Mouse (Mus musculus) MEL (cell line): ENCODE results near the gene Crocc. TPM values are rescaled to one million over a fixed set of nuclear protein-coding genes. Genes with fewer than 3 reads are reported as not detected.

Experiments used
- DNase-seq: peaks from one replicate; pipeline ENCODE4 v3.0.0; 2011; ENCODE audit warnings: low read depth, low spot score
- H3K27ac ChIP-seq: 2 replicates; pipeline ENCODE4 v1.5.1; 2012; ENCODE audit warnings: low read depth, mild to moderate bottlenecking, control low read depth, low read length, moderate library complexity; ENCODE audit not compliant: control insufficient read depth
- H3K27me3 ChIP-seq, 2 experiments: fragments of 150-350 bp in 1 of 2; sonication (generic) in 1 of 2; 2 replicates each; pipeline ENCODE4 v1.6.1; 2012; ENCODE audit warnings: low read length in 2 of 2, mild to moderate bottlenecking in 2 of 2, improper control_type of control experiment in 1 of 2, moderate library complexity in 1 of 2; ENCODE audit not compliant: insufficient read depth in 2 of 2, control insufficient read depth in 1 of 2
- H3K36me3 ChIP-seq, 2 experiments: 2 replicates each; pipeline ENCODE4 v1.6.1; 2012 to 2014; ENCODE audit warnings: low read length in 2 of 2, improper control_type of control experiment in 1 of 2, inconsistent platforms in 1 of 2, mild to moderate bottlenecking in 1 of 2; ENCODE audit not compliant: insufficient read depth in 2 of 2, control insufficient read depth in 1 of 2
- H3K4me1 ChIP-seq, 2 experiments: fragments of 150-350 bp in 1 of 2; sonication (generic) in 1 of 2; 2 replicates each; pipeline ENCODE4 v1.6.1; 2012; ENCODE audit warnings: low read length in 2 of 2, improper control_type of control experiment in 1 of 2, mild to moderate bottlenecking in 1 of 2; ENCODE audit not compliant: insufficient read depth in 2 of 2, control insufficient read depth in 1 of 2
- H3K4me3 ChIP-seq, 2 experiments: fragments of 150-350 bp in 1 of 2; sonication (generic) in 1 of 2; 2 replicates each; pipeline ENCODE4 v1.5.1; 2012; ENCODE audit warnings: low read depth in 2 of 2, low read length in 2 of 2, mild to moderate bottlenecking in 2 of 2, moderate library complexity in 2 of 2, control low read depth in 1 of 2, improper control_type of control experiment in 1 of 2; ENCODE audit not compliant: control insufficient read depth in 1 of 2, insufficient read depth in 1 of 2
- H3K79me2 ChIP-seq: 2 replicates; pipeline ENCODE4 v1.6.1; 2012; ENCODE audit warnings: mild to moderate bottlenecking, low read length, moderate library complexity; ENCODE audit not compliant: control insufficient read depth, poor library complexity, insufficient read depth
- H3K9ac ChIP-seq: 2 replicates; pipeline ENCODE4 v1.6.1; 2012; ENCODE audit warnings: low read depth, mild to moderate bottlenecking, control low read depth, low read length, moderate library complexity; ENCODE audit not compliant: control insufficient read depth, poor library complexity, severe bottlenecking
- H3K9me3 ChIP-seq: fragments of 150-350 bp; sonication (generic); replicated peaks from 2 replicates; pipeline ENCODE4 v1.6.1; 2012; ENCODE audit warnings: mild to moderate bottlenecking, low read length, improper control_type of control experiment, moderate library complexity; ENCODE audit not compliant: insufficient read depth
- BHLHE40 ChIP-seq: IDR thresholded peaks from 2 replicates; pipeline ENCODE4 v1.6.1; 2012; ENCODE audit warnings: low read depth, mild to moderate bottlenecking, inconsistent platforms, low read length, improper control_type of control experiment, borderline replicate concordance
- EP300 ChIP-seq, 2 experiments: IDR thresholded peaks; 2 replicates each; pipeline ENCODE4 v1.6.1; 2011; ENCODE audit warnings: improper control_type of control experiment in 2 of 2, low read length in 2 of 2, low read depth in 1 of 2, mild to moderate bottlenecking in 1 of 2
- ETS1 ChIP-seq: IDR thresholded peaks from 2 replicates; pipeline ENCODE4 v1.6.1; 2012; ENCODE audit warnings: low read depth, mild to moderate bottlenecking, inconsistent platforms, low read length, improper control_type of control experiment, moderate library complexity
- GATA1 ChIP-seq: IDR thresholded peaks from 2 replicates; pipeline ENCODE4 v1.6.1; 2011; ENCODE audit warnings: low read depth, low read length, improper control_type of control experiment
- KAT2A ChIP-seq: conservative IDR thresholded peaks from 2 replicates; pipeline ENCODE4 v1.6.1; 2012; ENCODE audit warnings: low read depth, low read length, improper control_type of control experiment, inconsistent platforms
- MAFK ChIP-seq: IDR thresholded peaks from 2 replicates; pipeline ENCODE4 v1.6.1; 2011; ENCODE audit warnings: low read depth, mild to moderate bottlenecking, low read length, improper control_type of control experiment, borderline replicate concordance
- NRF1 ChIP-seq: IDR thresholded peaks from 2 replicates; pipeline ENCODE4 v1.6.1; 2014; ENCODE audit warnings: low read depth, mild to moderate bottlenecking, inconsistent platforms, low read length, improper control_type of control experiment, moderate library complexity; ENCODE audit not compliant: poor library complexity, insufficient read depth, severe bottlenecking
- POLR2A ChIP-seq, 2 experiments: IDR thresholded peaks; 2 replicates each; pipeline ENCODE4 v1.6.1; 2011 to 2012; ENCODE audit warnings: low read length in 2 of 2, mild to moderate bottlenecking in 2 of 2, control low read depth in 1 of 2, improper control_type of control experiment in 1 of 2, low read depth in 1 of 2, moderate library complexity in 1 of 2; ENCODE audit not compliant: control insufficient read depth in 1 of 2, insufficient read depth in 1 of 2, poor library complexity in 1 of 2
- POLR2AphosphoS2 ChIP-seq: IDR thresholded peaks from 2 replicates; pipeline ENCODE4 v1.6.1; 2011; ENCODE audit warnings: low read length, improper control_type of control experiment
- POLR2AphosphoS5 ChIP-seq: IDR thresholded peaks from 2 replicates; pipeline ENCODE4 v1.6.1; 2012; ENCODE audit warnings: low read depth, borderline replicate concordance, mild to moderate bottlenecking, inconsistent platforms, low read length, moderate library complexity, mixed read lengths
- RAD21 ChIP-seq: IDR thresholded peaks from 2 replicates; pipeline ENCODE4 v1.6.1; 2011; ENCODE audit warnings: mild to moderate bottlenecking, low read depth, low read length, improper control_type of control experiment
- RCOR1 ChIP-seq: IDR thresholded peaks from 2 replicates; pipeline ENCODE4 v1.6.1; 2012; ENCODE audit warnings: low read depth, mild to moderate bottlenecking, inconsistent platforms, low read length, improper control_type of control experiment
- SIN3A ChIP-seq: IDR thresholded peaks from 2 replicates; pipeline ENCODE4 v1.6.1; 2012; ENCODE audit warnings: low read length, improper control_type of control experiment, inconsistent platforms
- SMC3 ChIP-seq: IDR thresholded peaks from 2 replicates; pipeline ENCODE4 v1.6.1; 2011; ENCODE audit warnings: low read depth, low read length, improper control_type of control experiment
- TAL1 ChIP-seq: IDR thresholded peaks from 2 replicates; pipeline ENCODE4 v1.6.1; 2012; ENCODE audit warnings: mild to moderate bottlenecking, inconsistent platforms, low read length, moderate library complexity, mixed read lengths
- TCF12 ChIP-seq: IDR thresholded peaks from 2 replicates; pipeline ENCODE4 v1.6.1; 2014; ENCODE audit warnings: low read depth, mild to moderate bottlenecking, inconsistent platforms, low read length, improper control_type of control experiment, moderate library complexity
- UBTF ChIP-seq: IDR thresholded peaks from 2 replicates; pipeline ENCODE4 v1.6.1; 2012; ENCODE audit warnings: low read depth, mild to moderate bottlenecking, inconsistent platforms, low read length, improper control_type of control experiment, moderate library complexity, borderline replicate concordance; ENCODE audit not compliant: insufficient read depth
- polyA plus RNA-seq, 2 experiments: library from polyadenylated mRNA; stranded (reverse) in 1 of 2; unstranded in 1 of 2; fragments of >175 nt in 1 of 2; fragments of >200 nt in 1 of 2; gene quantifications; 2 replicates each; pipeline versions ENCODE4 v1.2.1 to v1.2.4; 2012; ENCODE audit warnings: low replicate concordance in 2 of 2, low read depth in 1 of 2; ENCODE audit not compliant: insufficient read length in 2 of 2, insufficient read depth in 1 of 2, missing spikeins in 1 of 2
- total RNA-seq: library from RNA; depleted of rRNA; stranded (reverse); fragments of 300-350 nt; gene quantifications from 2 replicates; pipeline ENCODE4 v1.2.3, GENCODE M21; 2012

Gene Crocc
- total and polyA plus RNA-seq, 3 experiments: 0.77 to 3.6 TPM; not detected in 1

- Histone ChIP-seq H3K4me1 (no peaks in the 10 kb centered on the region), H3K79me2 (no peaks in the 10 kb centered on the region), H3K4me3 (no peak overlapping the region), H3K27me3 (no peaks in the 10 kb centered on the region), H3K27ac (no peak overlapping the region), H3K9ac (no peak overlapping the region), H3K9me3 (no peaks in the 10 kb centered on the region), H3K36me3 (no peaks in the 10 kb centered on the region)
- no peak for TF ChIP-seq EP300 (IDR thresholded peaks at IDR 0.05; ENCODE audit: low read depth in 1 of 2, low read length in 2 of 2)
- TF ChIP-seq POLR2AphosphoS5: no peak
- TF ChIP-seq MAFK: no peak
- no peak for TF ChIP-seq TAL1
- TF ChIP-seq ETS1: no peak
- no peak for TF ChIP-seq BHLHE40
- TF ChIP-seq RCOR1: no peak
- no peak for TF ChIP-seq POLR2A (IDR thresholded peaks at IDR 0.05; ENCODE audit: control insufficient read depth in 1 of 2, insufficient read depth in 1 of 2, low read depth in 1 of 2, low read length in 2 of 2, poor library complexity in 1 of 2)
- no peak for TF ChIP-seq GATA1
- no peak for TF ChIP-seq KAT2A
- TF ChIP-seq TCF12: no peak
- no peak for TF ChIP-seq RAD21
- no peak for TF ChIP-seq NRF1
- no peak for DNase-seq
These were observed 47.9 kb upstream of the Crocc start for GRCm38 (mm10) chr4:141108196-141108732.

- Histone ChIP-seq H3K27me3 (no peaks in the 10 kb centered on the region), H3K9me3 (no peaks in the 10 kb centered on the region), H3K4me3 (no peak overlapping the region), H3K79me2 (no peaks in the 10 kb centered on the region), H3K4me1 (no peaks in the 10 kb centered on the region), H3K27ac (no peak overlapping the region), H3K9ac (no peak overlapping the region), H3K36me3 (no peaks in the 10 kb centered on the region)
- DNase-seq: no peak
- TF ChIP-seq POLR2AphosphoS2 (no peak), RAD21 (no peak), SMC3 (no peak), UBTF (no peak), SIN3A (no peak), MAFK (peak; percentile 82; the same call in 1 of the 2 replicates), GATA1 (no peak), ETS1 (no peak)
- TF ChIP-seq, all 39 proteins: peak for 1
These were observed 46.3 kb upstream of the Crocc start for GRCm38 (mm10) chr4:141106526-141107183.
